Mouse (Mus musculus) spleen, adult 2 months (tissue): Measurements from ENCODE around the gene Top2b. TPM values are rescaled to one million over a fixed set of nuclear protein-coding genes. Genes with fewer than 3 reads are reported as not detected.

Source experiments
- DNase-seq, 2 experiments: peaks; one replicate each; pipeline versions ENCODE4 v3.0.0 to v3.0.0-alpha.2; 2012 to 2021; ENCODE audit warnings: low spot score in 2 of 2, low read depth in 1 of 2
- H3K27ac ChIP-seq: fragments of 200-500 bp; 2 replicates; pipeline ENCODE4 v1.5.1; 2012; ENCODE audit warnings: low read length, inconsistent platforms; ENCODE audit not compliant: insufficient read depth
- H3K27me3 ChIP-seq: fragments of 200-500 bp; 2 replicates; pipeline ENCODE4 v1.6.1; 2012; ENCODE audit warnings: mild to moderate bottlenecking, moderate library complexity, low read length, inconsistent platforms; ENCODE audit not compliant: control insufficient read depth, insufficient read depth
- H3K36me3 ChIP-seq: fragments of 200-500 bp; 2 replicates; pipeline ENCODE4 v1.6.1; 2012; ENCODE audit warnings: mild to moderate bottlenecking, low read length, inconsistent platforms; ENCODE audit not compliant: control insufficient read depth, insufficient read depth
- H3K4me1 ChIP-seq: fragments of 200-500 bp; 2 replicates; pipeline ENCODE4 v1.6.1; 2011; ENCODE audit warnings: inconsistent platforms; ENCODE audit not compliant: control insufficient read depth, insufficient read depth, insufficient read length
- H3K4me3 ChIP-seq: fragments of 200-500 bp; 2 replicates; pipeline ENCODE4 v1.5.1; 2011; ENCODE audit warnings: mild to moderate bottlenecking, inconsistent platforms; ENCODE audit not compliant: insufficient read depth, insufficient read length; ENCODE audit errors: extremely low read depth
- CTCF ChIP-seq: fragments of 200-500 bp; IDR thresholded peaks from 2 replicates; pipeline ENCODE4 v1.5.1; 2011; ENCODE audit warnings: mild to moderate bottlenecking, inconsistent platforms; ENCODE audit not compliant: insufficient read depth, insufficient read length, insufficient replicate concordance; ENCODE audit errors: extremely low read depth
- POLR2A ChIP-seq: fragments of 200-500 bp; IDR thresholded peaks from 2 replicates; pipeline ENCODE4 v1.6.1; 2011; ENCODE audit warnings: low read depth, low read length, inconsistent platforms
- WGBS: fragments of 180-500 bp; shearing (Covaris S2); methylation state at CpG from one replicate; pipeline ENCODE4 v1.1.7; 2018; 5-methylcytosine and 5-hydroxymethylcytosine counted together
- polyA plus RNA-seq: library from polyadenylated mRNA; depleted of rRNA; stranded (reverse); fragments of >200 nt; gene quantifications from 2 replicates; pipeline ENCODE4 v1.2.3, GENCODE M21; 2012; rRNA removed

Top2b gene
- polyA plus RNA-seq, 1 experiment = 4.8 TPM

- TF ChIP-seq CTCF = no peak
- no peak for TF ChIP-seq POLR2A
- no peak for DNase-seq
- no peak overlapping the region for H3K4me3 ChIP-seq
- H3K27me3 ChIP-seq = no peaks in the 10 kb centered on the region
- no peaks in the 10 kb centered on the region for H3K4me1 ChIP-seq
- no peak overlapping the region for H3K27ac ChIP-seq
- 88% methylated on average over 1 of the region's 1 CpGs for WGBS
- H3K36me3 ChIP-seq = no peaks in the 10 kb centered on the region
Measured at GRCm38 (mm10) chr14:16478606-16479323, 113.8 kb downstream of the Top2b start.

GRCm38 (mm10) chr14:16479521-16479920, 114.5 kb downstream of the Top2b start:
- no peaks in the 10 kb centered on the region for H3K27me3 ChIP-seq
- 82% methylated on average over 2 of the region's 2 CpGs for WGBS
- TF ChIP-seq CTCF (no peak), POLR2A (no peak)
- no peak for DNase-seq
- no peak overlapping the region for H3K4me3 ChIP-seq
- no peaks in the 10 kb centered on the region for H3K36me3 ChIP-seq
- no peaks in the 10 kb centered on the region for H3K4me1 ChIP-seq
- no peak overlapping the region for H3K27ac ChIP-seq

GRCm38 (mm10) chr14:16480621-16481020, 115.6 kb downstream of the Top2b start:
- DNase-seq = no peak

GRCm38 (mm10) chr14:16483656-16484380, 118.8 kb downstream of the Top2b start:
- H3K27me3 ChIP-seq = no peaks in the 10 kb centered on the region
- no peak for DNase-seq
- TF ChIP-seq POLR2A (no peak), CTCF (no peak)
- no peak overlapping the region for H3K27ac ChIP-seq
- WGBS = 82% methylated on average over 8 of the region's 8 CpGs
- H3K4me1 ChIP-seq = no peaks in the 10 kb centered on the region
- no peaks in the 10 kb centered on the region for H3K36me3 ChIP-seq
- no peak overlapping the region for H3K4me3 ChIP-seq

More at GRCm38 (mm10) chr14:16480621-16481020, 115.6 kb downstream of the Top2b start:
- TF ChIP-seq POLR2A (no peak), CTCF (no peak)
- Histone ChIP-seq H3K4me1 (no peaks in the 10 kb centered on the region), H3K4me3 (no peak overlapping the region), H3K27ac (no peak overlapping the region), H3K27me3 (no peaks in the 10 kb centered on the region), H3K36me3 (no peaks in the 10 kb centered on the region)
- WGBS = 87% methylated on average over 6 of the region's 6 CpGs

Other genes with a start within 250 kb of the Top2b start
- 19.8 and 27.1 TPM in 2 replicates for gene Ngly1, start 115.9 kb upstream of the Top2b start, polyA plus RNA-seq
- gene Oxsm, start 115.4 kb upstream of the Top2b start, polyA plus RNA-seq = 2.7 and 2.9 TPM in 2 replicates